Mouse (Mus musculus): Measurements from ENCODE around the gene Mkrn2.

GRCm38 (mm10) chr6:115666641-115667040, 64.9 kb downstream of the Mkrn2 start:
- no peak for TF ChIP-seq CTCF (IDR thresholded peaks at IDR 0.05; ENCODE audit: control insufficient read depth, insufficient read depth, low read length)
- no peak for TF ChIP-seq POLR2A (IDR thresholded peaks at IDR 0.05; ENCODE audit: borderline replicate concordance, control insufficient read depth, low read depth, low read length)

All from bone marrow, adult 2 months (tissue).